Mouse (Mus musculus): ENCODE results near the gene Zfp664. TPM values are rescaled to one million over a fixed set of nuclear protein-coding genes. Genes with fewer than 3 reads are reported as not detected.

Gene Zfp664
- polyA plus RNA-seq, 1 experiment from 2014 or later: 105 TPM

DNA sequence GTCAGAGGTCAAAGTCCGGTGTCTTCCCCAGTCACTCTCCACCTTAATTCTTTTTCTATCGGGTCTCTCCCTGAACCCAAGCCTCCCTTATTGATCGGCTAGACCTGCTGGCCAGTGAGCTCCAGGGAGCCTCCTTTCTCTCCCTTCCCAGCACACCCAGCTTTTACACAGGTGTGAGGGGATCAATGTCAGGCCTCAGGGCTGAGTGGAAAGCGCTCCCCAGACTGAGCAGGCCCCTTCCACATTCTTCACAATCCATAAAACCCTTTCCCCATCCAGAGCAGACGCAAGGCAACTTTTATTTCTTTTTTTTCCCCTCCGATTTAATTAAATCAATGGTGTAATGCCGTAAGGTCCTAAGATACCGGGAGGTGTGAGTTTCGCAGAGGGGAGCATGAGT is 68.1 kb downstream of the Zfp664 start:
- Histone ChIP-seq H3K27me3 (replicated peaks; ENCODE audit: control insufficient read depth, insufficient read depth, low read length) (no peaks in the 10 kb centered on the region), H3K9ac (ENCODE audit: low read length) (peak overlapping the region; percentile 37; the same call in 1 of the 2 replicates), H3K9me3 (replicated peaks; ENCODE audit: control insufficient read depth, low read length) (0 out of 2 replicates have a peak, but pooled peaks cover 3% of the 10 kb centered on the region), H3K4me2 (ENCODE audit: low read length) (no peak overlapping the region), H3K4me1 (ENCODE audit: control insufficient read depth, insufficient read depth, low read length) (peaks cover 9% of the 10 kb centered on the region), H3K36me3 (ENCODE audit: control insufficient read depth, insufficient read depth, low read length) (no peaks in the 10 kb centered on the region), H3K4me3 (ENCODE audit: low read depth, low read length) (no peak overlapping the region), H3K27ac (ENCODE audit: low read depth, low read length) (no peak overlapping the region)
- WGBS: 5% methylated on average over 9 of the region's 9 CpGs
- DNase-seq (ENCODE audit: low spot score) (no peak), ATAC-seq (no peak)

DNA sequence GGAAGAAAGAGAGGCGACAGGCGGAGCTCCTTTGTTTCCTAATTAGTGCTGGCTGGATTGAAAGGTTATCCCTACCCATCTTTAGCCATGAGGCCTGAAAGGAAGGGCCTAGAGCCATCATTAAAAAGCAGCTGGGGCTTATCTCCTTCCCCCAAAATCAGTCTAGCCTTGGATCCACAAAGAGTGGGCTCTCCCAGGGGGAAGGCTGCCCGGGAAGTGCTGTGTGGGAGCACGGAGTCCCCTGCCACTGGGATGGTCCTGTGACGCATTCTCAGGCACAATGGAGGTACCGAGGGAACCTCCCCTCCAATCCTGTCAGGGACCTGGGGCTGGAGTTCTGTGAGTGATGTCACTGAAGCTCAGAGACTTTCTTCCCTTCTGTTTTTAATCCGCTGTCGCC is 68.6 kb downstream of the Zfp664 start:
- H3K36me3 ChIP-seq (ENCODE audit: control insufficient read depth, insufficient read depth, low read length): no peaks in the 10 kb centered on the region
- 0 out of 2 replicates have a peak, but pooled peaks cover 3% of the 10 kb centered on the region for H3K9me3 ChIP-seq (replicated peaks; ENCODE audit: control insufficient read depth, low read length)
- no peak overlapping the region for H3K4me2 ChIP-seq (ENCODE audit: low read length)
- H3K4me1 ChIP-seq (ENCODE audit: control insufficient read depth, insufficient read depth, low read length): peaks cover 9% of the 10 kb centered on the region
- no peak overlapping the region for H3K27ac ChIP-seq (ENCODE audit: low read depth, low read length)
- DNase-seq (ENCODE audit: low spot score): peak; percentile 44
- 7% methylated on average over 8 of the region's 8 CpGs for WGBS
- no peak overlapping the region for H3K4me3 ChIP-seq (ENCODE audit: low read depth, low read length)
- no peaks in the 10 kb centered on the region for H3K27me3 ChIP-seq (replicated peaks; ENCODE audit: control insufficient read depth, insufficient read depth, low read length)
- H3K9ac ChIP-seq (ENCODE audit: low read length): peak overlapping the region; percentile 0; the same call in 1 of the 2 replicates
- ATAC-seq: 0 out of 2 replicates have a peak, but pooled peaks have one; percentile 37

DNA sequence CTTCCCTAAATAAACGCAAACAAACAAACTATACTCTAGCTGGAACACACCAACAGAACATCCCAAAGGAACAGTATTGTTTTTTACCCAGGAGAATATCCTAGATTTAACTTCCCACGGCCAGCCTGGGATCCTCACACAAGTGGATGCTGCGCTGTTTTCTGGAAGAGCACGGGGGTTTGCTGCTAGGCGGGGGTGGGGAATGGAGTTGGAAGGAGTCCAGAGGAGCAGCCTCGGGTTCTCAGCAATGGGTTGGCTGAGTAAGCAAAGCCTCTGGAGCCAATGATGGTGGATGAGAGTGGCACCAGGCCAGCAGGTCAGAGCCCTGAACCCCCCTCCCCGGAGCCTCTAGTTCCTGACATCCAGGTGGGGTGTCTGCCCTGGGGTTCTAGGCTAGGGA is 72.1 kb downstream of the Zfp664 start:
- WGBS: 51% methylated on average over 7 of the region's 7 CpGs
- Histone ChIP-seq H3K27me3 (replicated peaks; ENCODE audit: control insufficient read depth, insufficient read depth, low read length) (no peaks in the 10 kb centered on the region), H3K4me3 (ENCODE audit: low read depth, low read length) (no peak overlapping the region), H3K36me3 (ENCODE audit: control insufficient read depth, insufficient read depth, low read length) (no peaks in the 10 kb centered on the region), H3K9ac (ENCODE audit: low read length) (no peak overlapping the region), H3K9me3 (replicated peaks; ENCODE audit: control insufficient read depth, low read length) (no peaks in the 10 kb centered on the region), H3K27ac (ENCODE audit: low read depth, low read length) (no peak overlapping the region), H3K4me1 (ENCODE audit: control insufficient read depth, insufficient read depth, low read length) (peaks cover 9% of the 10 kb centered on the region), H3K4me2 (ENCODE audit: low read length) (no peak overlapping the region)
- no peak for ATAC-seq
- DNase-seq (ENCODE audit: low spot score): no peak

DNA sequence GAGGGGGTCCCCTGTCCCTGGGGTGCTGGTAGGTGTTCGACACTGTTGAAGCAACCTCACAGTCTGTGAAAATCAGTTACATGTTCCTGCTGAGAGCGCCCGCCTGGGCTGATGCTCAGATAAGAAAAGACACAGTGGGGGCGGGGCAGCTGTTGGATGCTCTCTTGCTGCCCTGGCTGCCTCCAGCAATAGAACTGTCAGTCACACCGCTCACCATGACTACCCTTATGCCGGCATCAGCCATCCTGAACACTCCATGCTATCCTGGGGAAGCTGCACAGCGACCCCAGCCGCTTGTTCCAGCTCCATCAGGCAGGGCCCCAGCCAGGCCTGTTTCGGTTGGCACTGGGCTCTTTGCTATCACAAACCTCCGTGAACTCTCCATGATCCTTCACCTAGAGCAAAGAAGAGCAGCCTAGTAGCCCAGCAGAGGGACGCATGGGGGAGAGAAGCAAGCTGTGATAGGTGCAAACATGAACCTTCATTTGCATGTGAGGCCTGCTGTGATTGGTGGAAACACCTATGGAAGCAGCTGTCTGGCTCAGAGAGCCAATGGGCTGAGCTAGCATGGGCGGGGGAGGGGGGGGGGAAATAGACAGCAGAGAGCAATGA is 80.8 kb downstream of the Zfp664 start:
- Histone ChIP-seq H3K27me3 (replicated peaks; ENCODE audit: control insufficient read depth, insufficient read depth, low read length) (no peaks in the 10 kb centered on the region), H3K9me3 (replicated peaks; ENCODE audit: control insufficient read depth, low read length) (peaks cover 6% of the 10 kb centered on the region; the same call in 1 of the 2 replicates), H3K4me1 (ENCODE audit: control insufficient read depth, insufficient read depth, low read length) (no peaks in the 10 kb centered on the region), H3K27ac (ENCODE audit: low read depth, low read length) (no peak overlapping the region), H3K9ac (ENCODE audit: low read length) (no peak overlapping the region), H3K4me2 (ENCODE audit: low read length) (no peak overlapping the region), H3K36me3 (ENCODE audit: control insufficient read depth, insufficient read depth, low read length) (no peaks in the 10 kb centered on the region), H3K4me3 (ENCODE audit: low read depth, low read length) (no peak overlapping the region)
- no peak for ATAC-seq
- no peak for DNase-seq (ENCODE audit: low spot score)
- WGBS: 71% methylated on average over 12 of the region's 12 CpGs

DNA sequence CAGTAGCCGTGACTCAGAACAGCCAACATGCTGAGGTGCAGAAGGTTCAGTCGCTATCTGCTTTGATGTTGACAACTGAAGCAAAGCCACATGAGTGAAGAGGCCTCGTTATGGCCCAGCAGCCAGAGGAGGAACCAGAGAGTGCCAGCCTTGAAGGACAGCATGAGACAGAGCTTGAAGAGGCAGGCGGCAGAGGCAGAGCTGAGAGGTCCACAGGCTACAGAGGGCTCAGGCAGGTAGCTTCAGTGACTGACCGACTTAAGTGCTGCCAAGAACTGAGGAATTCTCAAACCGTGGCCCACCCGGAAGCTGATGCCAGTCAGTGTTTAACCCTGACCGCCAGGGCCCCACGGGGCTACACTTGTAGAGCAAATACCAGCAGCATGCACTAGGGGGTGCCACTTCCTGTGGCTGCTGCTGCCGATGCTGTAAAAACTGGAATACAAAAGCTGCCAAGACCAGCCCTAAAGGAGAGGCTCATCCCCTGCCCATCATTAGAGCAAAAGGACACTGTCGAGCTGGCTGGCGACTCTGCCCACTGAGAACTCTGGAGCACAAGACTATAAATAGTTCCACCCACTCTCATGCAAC is 81.4 kb downstream of the Zfp664 start:
- ATAC-seq: no peak
- peaks cover 6% of the 10 kb centered on the region; the same call in 1 of the 2 replicates for H3K9me3 ChIP-seq (replicated peaks; ENCODE audit: control insufficient read depth, low read length)
- H3K4me1 ChIP-seq (ENCODE audit: control insufficient read depth, insufficient read depth, low read length): no peaks in the 10 kb centered on the region
- H3K27me3 ChIP-seq (replicated peaks; ENCODE audit: control insufficient read depth, insufficient read depth, low read length): no peaks in the 10 kb centered on the region
- no peaks in the 10 kb centered on the region for H3K36me3 ChIP-seq (ENCODE audit: control insufficient read depth, insufficient read depth, low read length)
- no peak for DNase-seq (ENCODE audit: low spot score)
- H3K27ac ChIP-seq (ENCODE audit: low read depth, low read length): no peak overlapping the region
- 62% methylated on average over 12 of the region's 12 CpGs for WGBS
- H3K4me2 ChIP-seq (ENCODE audit: low read length): no peak overlapping the region
- no peak overlapping the region for H3K4me3 ChIP-seq (ENCODE audit: low read depth, low read length)
- H3K9ac ChIP-seq (ENCODE audit: low read length): no peak overlapping the region

DNA sequence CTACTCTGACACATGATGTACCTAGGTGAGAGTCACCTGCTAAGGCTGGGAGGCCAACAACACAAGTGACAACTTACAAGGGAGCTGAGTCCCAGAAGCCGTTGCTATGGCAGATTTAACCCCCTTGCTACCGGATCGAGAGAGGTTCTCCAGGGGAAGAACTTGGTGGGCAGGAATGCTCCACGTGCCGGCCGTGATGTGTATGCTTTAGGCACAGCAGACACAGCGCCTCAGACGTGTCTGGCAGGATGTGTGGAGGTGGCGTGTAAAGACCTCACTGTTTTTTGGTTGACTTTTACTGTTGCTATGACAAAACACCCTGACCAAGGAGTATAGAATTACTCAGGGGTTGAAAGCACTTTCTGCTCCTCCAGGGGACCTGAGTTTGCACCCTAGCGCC is 81.9 kb downstream of the Zfp664 start:
- Histone ChIP-seq H3K4me2 (ENCODE audit: low read length) (no peak overlapping the region), H3K27me3 (replicated peaks; ENCODE audit: control insufficient read depth, insufficient read depth, low read length) (no peaks in the 10 kb centered on the region), H3K27ac (ENCODE audit: low read depth, low read length) (no peak overlapping the region), H3K36me3 (ENCODE audit: control insufficient read depth, insufficient read depth, low read length) (no peaks in the 10 kb centered on the region), H3K9me3 (replicated peaks; ENCODE audit: control insufficient read depth, low read length) (peaks cover 6% of the 10 kb centered on the region; the same call in 1 of the 2 replicates), H3K9ac (ENCODE audit: low read length) (no peak overlapping the region), H3K4me1 (ENCODE audit: control insufficient read depth, insufficient read depth, low read length) (no peaks in the 10 kb centered on the region), H3K4me3 (ENCODE audit: low read depth, low read length) (no peak overlapping the region)
- WGBS: 87% methylated on average over 10 of the region's 10 CpGs
- ATAC-seq (no peak), DNase-seq (ENCODE audit: low spot score) (no peak)

DNA sequence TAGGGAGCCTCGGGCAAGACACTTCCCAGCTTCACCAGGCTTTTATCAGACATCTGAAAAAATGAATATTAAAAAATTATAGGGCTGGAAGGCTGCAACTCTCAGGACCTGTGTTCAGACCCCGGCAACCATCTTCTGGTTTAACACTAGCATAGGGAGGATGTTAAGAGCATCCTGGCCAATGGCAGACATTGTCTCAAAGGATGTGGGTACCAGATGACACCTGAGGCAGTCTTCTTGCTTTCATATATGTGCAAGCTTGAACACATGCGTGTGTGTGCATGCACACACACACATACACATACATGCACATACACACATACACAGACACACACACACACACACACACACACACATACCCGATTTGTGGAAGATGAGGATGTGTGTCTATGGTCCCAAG is 82.6 kb downstream of the Zfp664 start:
- WGBS: 84% methylated on average over 4 of the region's 4 CpGs
- H3K4me2 ChIP-seq (ENCODE audit: low read length): no peak overlapping the region

DNA sequence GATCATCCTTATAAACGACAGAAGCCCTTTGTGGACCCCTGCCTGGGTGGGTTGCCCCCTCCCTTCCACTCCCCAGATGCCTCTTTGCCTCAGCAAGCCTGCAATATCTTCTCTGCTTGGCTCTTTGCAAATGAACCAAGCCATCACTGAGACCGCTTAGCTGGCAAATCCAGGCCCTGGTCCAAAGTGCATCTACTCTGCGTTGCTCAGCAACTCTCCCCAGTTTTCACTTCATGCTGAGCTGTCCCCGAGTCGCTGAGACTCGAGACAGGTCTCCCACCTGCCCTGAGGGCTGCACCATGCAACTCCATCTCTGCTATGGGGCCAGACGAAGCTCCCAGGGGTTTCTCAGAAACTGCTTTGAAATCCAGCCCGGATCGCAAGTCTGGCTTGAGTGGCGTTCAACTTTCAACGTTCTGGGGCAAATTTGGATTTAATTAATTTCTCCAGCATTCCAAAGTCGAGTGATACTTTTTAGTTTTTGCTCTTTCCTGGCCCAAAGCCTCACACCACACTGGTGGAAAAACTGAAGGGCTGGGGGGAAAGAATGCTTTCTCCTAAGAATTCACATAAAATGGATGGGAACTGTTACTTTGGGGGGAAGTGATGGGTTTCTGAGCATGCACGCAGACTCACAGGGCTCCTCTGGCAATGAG is 88.3 kb downstream of the Zfp664 start:
- no peak overlapping the region for H3K4me3 ChIP-seq (ENCODE audit: low read depth, low read length)
- H3K9me3 ChIP-seq (replicated peaks; ENCODE audit: control insufficient read depth, low read length): peaks cover 6% of the 10 kb centered on the region; the same call in 1 of the 2 replicates
- no peak for ATAC-seq
- no peak overlapping the region for H3K9ac ChIP-seq (ENCODE audit: low read length)
- H3K27me3 ChIP-seq (replicated peaks; ENCODE audit: control insufficient read depth, insufficient read depth, low read length): no peaks in the 10 kb centered on the region
- H3K4me2 ChIP-seq (ENCODE audit: low read length): no peak overlapping the region
- no peak for DNase-seq (ENCODE audit: low spot score)
- peak overlapping the region; percentile 14; the same call in 1 of the 2 replicates for H3K27ac ChIP-seq (ENCODE audit: low read depth, low read length)
- H3K4me1 ChIP-seq (ENCODE audit: control insufficient read depth, insufficient read depth, low read length): no peaks in the 10 kb centered on the region
- H3K36me3 ChIP-seq (ENCODE audit: control insufficient read depth, insufficient read depth, low read length): no peaks in the 10 kb centered on the region
- WGBS: 56% methylated on average over 13 of the region's 13 CpGs

More for the DNA sequence above, 82.6 kb downstream of the Zfp664 start:
- ATAC-seq: no peak
- Histone ChIP-seq H3K36me3 (ENCODE audit: control insufficient read depth, insufficient read depth, low read length) (no peaks in the 10 kb centered on the region), H3K9ac (ENCODE audit: low read length) (no peak overlapping the region), H3K9me3 (replicated peaks; ENCODE audit: control insufficient read depth, low read length) (peaks cover 6% of the 10 kb centered on the region; the same call in 1 of the 2 replicates), H3K4me1 (ENCODE audit: control insufficient read depth, insufficient read depth, low read length) (no peaks in the 10 kb centered on the region), H3K27ac (ENCODE audit: low read depth, low read length) (no peak overlapping the region), H3K27me3 (replicated peaks; ENCODE audit: control insufficient read depth, insufficient read depth, low read length) (no peaks in the 10 kb centered on the region), H3K4me3 (ENCODE audit: low read depth, low read length) (no peak overlapping the region)
- DNase-seq (ENCODE audit: low spot score): no peak

DNA sequence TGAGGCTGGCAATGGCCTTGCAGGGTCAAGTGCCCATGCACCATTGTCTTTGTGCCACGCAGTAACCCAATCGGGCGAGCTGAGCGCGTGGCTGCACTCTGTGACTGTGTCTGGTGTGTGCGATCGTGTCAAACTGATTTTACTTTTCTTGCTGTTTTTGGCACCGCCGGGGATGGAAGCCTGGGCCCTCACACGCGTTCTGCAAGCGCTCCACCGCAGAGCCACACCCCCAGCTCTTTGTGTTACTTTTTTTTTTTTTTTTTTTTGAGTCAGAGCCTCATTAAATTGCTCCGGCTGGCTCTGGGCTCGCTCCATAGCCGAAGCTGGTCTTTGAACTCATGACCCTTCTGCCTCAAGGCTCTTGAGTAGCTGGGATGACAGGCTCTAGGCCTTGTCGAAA is 88.8 kb downstream of the Zfp664 start:
- WGBS: 36% methylated on average over 17 of the region's 17 CpGs
- Histone ChIP-seq H3K4me3 (ENCODE audit: low read depth, low read length) (no peak overlapping the region), H3K9ac (ENCODE audit: low read length) (no peak overlapping the region), H3K9me3 (replicated peaks; ENCODE audit: control insufficient read depth, low read length) (peaks cover 6% of the 10 kb centered on the region; the same call in 1 of the 2 replicates), H3K4me1 (ENCODE audit: control insufficient read depth, insufficient read depth, low read length) (no peaks in the 10 kb centered on the region), H3K27ac (ENCODE audit: low read depth, low read length) (peak overlapping the region; percentile 14; the same call in 1 of the 2 replicates), H3K36me3 (ENCODE audit: control insufficient read depth, insufficient read depth, low read length) (no peaks in the 10 kb centered on the region), H3K27me3 (replicated peaks; ENCODE audit: control insufficient read depth, insufficient read depth, low read length) (no peaks in the 10 kb centered on the region), H3K4me2 (ENCODE audit: low read length) (no peak overlapping the region)
- ATAC-seq (no peak), DNase-seq (ENCODE audit: low spot score) (peak; percentile 46)
